ENCODE assay signal across 9 mouse cellular contexts in genomic region chr13:62919647-62920341, GRCm38 (mm10). TPM values are rescaled to one million over a fixed set of nuclear protein-coding genes. Genes with fewer than 3 reads are reported as not detected.
DNase-seq lines count a peak whose midpoint lies in the region; ATAC-seq and TF ChIP-seq lines count a peak whose summit lies in the region.
"Had no signal": no experiment of that assay in that cellular context is flagged by ENCODE, and none has a peak within 500 bp of the region (broad histone marks: within the 10 kb centered on the region; RNA-seq: fewer than 3 reads in every experiment).

No protein-coding gene starts in this region.

- 33% methylated on average over 11 of the region's 11 CpGs for WGBS in heart, postnatal 0 days
- 24% methylated on average over 11 of the region's 11 CpGs for WGBS in stomach, postnatal 0 days

- no peaks in the 10 kb centered on the region for H3K27me3 ChIP-seq in heart, postnatal 0 days (ENCODE audit: control insufficient read depth, insufficient read depth, low read length)
- H3K27me3 ChIP-seq in stomach, postnatal 0 days (ENCODE audit: control insufficient read depth, insufficient read depth, low read length): no peaks in the 10 kb centered on the region
- H3K27me3 ChIP-seq: stomach, embryonic 15.5 days had no signal

- intact Hi-C loops in heart, postnatal 25 days (cut with DNase I): loop anchor here (1.0 kb wide), 1 partner anchor 437 kb away; no protein-coding TSS in a partner anchor
- intact Hi-C loops in left cerebral cortex, postnatal 14 days (cut with DNase I): loop anchor here (2.0 kb wide), 1 partner anchor 413 kb away; no protein-coding TSS in a partner anchor

- no peak overlapping the region for H3K4me2 ChIP-seq in heart, postnatal 0 days (ENCODE audit: low read depth, low read length)
- H3K4me2 ChIP-seq in stomach, postnatal 0 days (replicated peaks; ENCODE audit: low read depth): no peak overlapping the region
- H3K4me2 ChIP-seq: stomach, embryonic 15.5 days had no signal

- no peaks in the 10 kb centered on the region for H3K9me3 ChIP-seq in heart, postnatal 0 days (replicated peaks; ENCODE audit: control insufficient read depth, low read length)
- H3K9me3 ChIP-seq in stomach, postnatal 0 days (ENCODE audit: control insufficient read depth, low read length): no peaks in the 10 kb centered on the region
- H3K9me3 ChIP-seq: stomach, embryonic 15.5 days had no signal

- no peaks in the 10 kb centered on the region for H3K4me1 ChIP-seq in heart, postnatal 0 days (ENCODE audit: control insufficient read depth, insufficient read depth)
- no peaks in the 10 kb centered on the region for H3K4me1 ChIP-seq in stomach, postnatal 0 days (replicated peaks; ENCODE audit: control insufficient read depth, insufficient read depth)
- H3K4me1 ChIP-seq: stomach, embryonic 15.5 days had no signal

- no peak overlapping the region for H3K9ac ChIP-seq in heart, postnatal 0 days (replicated peaks; ENCODE audit: low read depth, low read length)
- H3K9ac ChIP-seq in stomach, postnatal 0 days (ENCODE audit: low read length): no peak overlapping the region
- H3K9ac ChIP-seq: stomach, embryonic 15.5 days had no signal

- peak; percentile 69 for TF ChIP-seq CTCF in heart, postnatal 0 days (IDR thresholded peaks at IDR 0.05; ENCODE audit: low read depth)
- peak; percentile 84 for TF ChIP-seq CTCF in stomach, postnatal 0 days (IDR thresholded peaks at IDR 0.05; ENCODE audit: low read depth)

- H3K36me3 ChIP-seq in heart, postnatal 0 days (replicated peaks; ENCODE audit: control insufficient read depth, insufficient read depth, low read length): no peaks in the 10 kb centered on the region
- no peaks in the 10 kb centered on the region for H3K36me3 ChIP-seq in stomach, postnatal 0 days (ENCODE audit: control insufficient read depth, insufficient read depth, low read length)
- H3K36me3 ChIP-seq: stomach, embryonic 15.5 days had no signal

- peak; percentile 90 for DNase-seq in heart, adult 11 months
- DNase-seq in heart, postnatal 25 days (ENCODE audit: low spot score): no peak
- peak; percentile 82 to 85 for DNase-seq in adrenal gland, adult 18-20 months (ENCODE audit: low spot score in 2 of 2)
- DNase-seq in embryo, embryonic 11 days: peak; percentile 83
- DNase-seq in heart, postnatal 0 days (ENCODE audit: low spot score): peak; percentile 37
- peak; percentile 90 for DNase-seq in left cerebral cortex, postnatal 14 days (ENCODE audit: low spot score in 2 of 2)
- DNase-seq in naive thymus-derived CD4-positive, alpha-beta T cell, adult 2 months (ENCODE audit: low read depth): peak; percentile 78
- peak; percentile 86 for DNase-seq in stomach, postnatal 0 days (ENCODE audit: low spot score)

- H3K4me3 ChIP-seq in heart, postnatal 0 days (ENCODE audit: low read depth, low read length): no peak overlapping the region
- no peak overlapping the region for H3K4me3 ChIP-seq in stomach, postnatal 0 days (ENCODE audit: low read depth, low read length)
- H3K4me3 ChIP-seq: stomach, embryonic 15.5 days had no signal

- no peak for ATAC-seq in heart, postnatal 0 days (ENCODE audit: insufficient read depth, low read depth)
- ATAC-seq in stomach, postnatal 0 days (ENCODE audit: low FRiP score, low TSS enrichment): peak; percentile 67

- TF ChIP-seq EP300 in heart, postnatal 0 days (IDR thresholded peaks at IDR 0.05; ENCODE audit: low read depth): no peak
- no peak for TF ChIP-seq EP300 in stomach, postnatal 0 days (optimal IDR thresholded peaks at IDR 0.05)

- H3K27ac ChIP-seq in heart, postnatal 0 days (ENCODE audit: low read depth): no peak overlapping the region
- H3K27ac ChIP-seq in stomach, postnatal 0 days (replicated peaks): 0 out of 2 replicates have a peak overlapping the region, but pooled peaks have one; percentile 35
- H3K27ac ChIP-seq: stomach, embryonic 15.5 days had no signal

RNA-seq across cellular contexts. Expression of gene Fbp1, which starts 31.7 kb away (rescaled TPM):
- total RNA-seq in heart, postnatal 25 days (2021): not detected
- 1 to 10 TPM; 6.7 to 7.2 TPM for total RNA-seq in adrenal gland, adult 18-20 months (2021)
- 1.2 TPM in 1 of 2 replicates, not detected in the other for total RNA-seq in heart, postnatal 0 days (2014; rRNA removed; ENCODE audit: low replicate concordance)
- polyA plus RNA-seq in heart, postnatal 0 days (2015; fragmentation: Nextera tagmentation; extraction: Ambion mirVana): 0.18 TPM in 2 replicates
- total RNA-seq in left cerebral cortex, postnatal 14 days (2021): under 1 TPM in 1 of 2 experiments, not detected in 1; 0.31 TPM
- 3.8 and 5.8 TPM in 2 replicates for polyA plus RNA-seq in stomach, postnatal 0 days (2015; fragmentation: Nextera tagmentation; extraction: Ambion mirVana)

RNA-seq across cellular contexts. Expression of gene 2010111I01Rik, which starts 44.9 kb away (rescaled TPM):
- 100 to 1,000 TPM; 109 to 112 TPM for total RNA-seq in heart, postnatal 25 days (2021)
- 100 to 1,000 TPM in 1 of 2 experiments, 10 to 100 TPM in 1; 93.2 to 108 TPM for total RNA-seq in adrenal gland, adult 18-20 months (2021)
- total RNA-seq in heart, postnatal 0 days (2014; rRNA removed; ENCODE audit: low replicate concordance): 143 and 149 TPM in 2 replicates
- 80.0 and 107 TPM in 2 replicates for polyA plus RNA-seq in heart, postnatal 0 days (2015; fragmentation: Nextera tagmentation; extraction: Ambion mirVana)
- total RNA-seq in left cerebral cortex, postnatal 14 days (2021): 100 to 1,000 TPM in 1 of 2 experiments, 10 to 100 TPM in 1; 80.6 to 105 TPM
- polyA plus RNA-seq in stomach, postnatal 0 days (2015; fragmentation: Nextera tagmentation; extraction: Ambion mirVana): 101 TPM in 2 replicates
